Mouse (Mus musculus) C2C12 (cell line): ENCODE measurements at regions not wholly inside any gene's neighbourhood (a gene's known extent, or its start where the extent isn't known, plus 50 kb on each side); places are given as distances from the start of the nearest gene placed in this dataset.

Experiments used
- H3K27me3 ChIP-seq: one replicate; pipeline ENCODE4 v1.6.1; 2011; ENCODE audit not compliant: control insufficient read depth, insufficient read depth, insufficient read length
- H3K36me3 ChIP-seq: one replicate; pipeline ENCODE4 v1.6.1; 2011; ENCODE audit not compliant: control insufficient read depth, insufficient read depth
- H3K4me3 ChIP-seq: one replicate; pipeline ENCODE4 v1.5.1; 2011; ENCODE audit warnings: mild to moderate bottlenecking, control low read depth; ENCODE audit not compliant: poor library complexity, insufficient read depth, severe bottlenecking
- H3K79me2 ChIP-seq: one replicate; pipeline ENCODE4 v1.6.1; 2011; ENCODE audit not compliant: control insufficient read depth, insufficient read depth
- H3K79me3 ChIP-seq: one replicate; pipeline ENCODE4 v1.6.1; 2011; ENCODE audit warnings: low read depth, control low read depth
- H3ac ChIP-seq: one replicate; pipeline ENCODE3; 2011; ENCODE audit warnings: low read depth; ENCODE audit not compliant: control insufficient read depth, insufficient read length
- CEBPB ChIP-seq: IDR thresholded peaks from one replicate; pipeline ENCODE4 v1.6.1; 2011; ENCODE audit warnings: low read depth, mild to moderate bottlenecking, control low read depth, moderate library complexity
- CTCF ChIP-seq: IDR thresholded peaks from one replicate; pipeline ENCODE4 v1.5.1; 2011; ENCODE audit not compliant: control insufficient read depth, insufficient read depth, insufficient read length
- FOSL1 ChIP-seq: IDR thresholded peaks from one replicate; pipeline ENCODE4 v1.8.0; 2011; ENCODE audit warnings: mild to moderate bottlenecking, low read length; ENCODE audit not compliant: poor library complexity, insufficient read depth, severe bottlenecking
- MAX ChIP-seq: IDR thresholded peaks from one replicate; pipeline ENCODE4 v1.6.1; 2011; ENCODE audit warnings: mild to moderate bottlenecking, control low read depth
- MYOD1 ChIP-seq: IDR thresholded peaks from one replicate; pipeline ENCODE4 v1.6.1; 2011; ENCODE audit warnings: low read depth; ENCODE audit not compliant: control insufficient read depth, insufficient read length
- MYOG ChIP-seq: IDR thresholded peaks from one replicate; pipeline ENCODE4 v1.6.1; 2011; ENCODE audit not compliant: control insufficient read depth, insufficient read length; ENCODE audit errors: extremely low read depth
- USF1 ChIP-seq: IDR thresholded peaks from one replicate; pipeline ENCODE4 v1.6.1; 2011; ENCODE audit warnings: low read depth, mild to moderate bottlenecking, control low read depth, moderate library complexity

DNA sequence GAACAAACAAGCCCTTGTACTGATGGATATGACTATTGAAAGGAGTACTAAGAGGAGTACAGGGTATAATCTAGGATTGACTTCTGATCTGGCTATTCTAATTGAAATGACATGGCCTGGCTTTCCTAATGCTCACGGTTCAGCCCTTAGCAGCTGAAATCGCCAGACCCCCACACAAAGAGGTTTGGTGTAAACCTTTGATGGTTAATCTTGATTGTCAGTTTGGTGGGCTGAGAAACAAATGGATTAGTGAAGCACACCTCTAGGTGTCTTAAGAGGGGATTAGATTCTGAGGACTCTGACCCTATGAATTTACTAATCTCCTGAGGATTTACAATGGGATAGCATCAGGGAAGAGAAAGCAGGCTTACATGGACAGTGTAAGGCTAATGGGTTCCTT is 623.4 kb upstream of the Adamts9 start:
- no peaks in the 10 kb centered on the region for H3K79me2 ChIP-seq
- no peaks in the 10 kb centered on the region for H3K36me3 ChIP-seq
- no peak for TF ChIP-seq MYOG
- no peak for TF ChIP-seq MYOD1
- TF ChIP-seq CTCF, result no peak
- no peak for TF ChIP-seq FOSL1
- TF ChIP-seq MAX, result no peak
- TF ChIP-seq CEBPB, result no peak
- no peak for TF ChIP-seq USF1
- no peaks in the 10 kb centered on the region for H3K27me3 ChIP-seq
- no peak overlapping the region for H3ac ChIP-seq
- no peaks in the 10 kb centered on the region for H3K79me3 ChIP-seq
- no peak overlapping the region for H3K4me3 ChIP-seq

DNA sequence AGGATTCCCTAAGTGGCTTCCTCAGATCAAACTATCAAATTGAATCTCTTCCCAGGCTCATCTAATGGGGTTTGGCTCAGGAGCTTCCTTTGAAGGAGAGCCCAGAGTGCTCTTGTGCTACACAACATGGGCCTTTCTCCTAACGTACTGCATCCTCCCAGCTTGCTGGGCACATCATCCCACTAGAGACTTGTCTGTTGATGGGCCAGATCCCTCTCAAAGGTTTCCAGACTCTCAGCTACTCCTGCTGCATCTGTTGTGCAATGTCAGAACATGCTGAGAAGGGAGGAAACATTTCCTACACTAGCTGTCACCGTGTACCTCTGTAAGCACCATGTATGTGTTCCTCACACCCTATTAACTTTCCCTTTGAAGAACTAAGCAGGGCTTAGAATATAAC is 605.0 kb upstream of the Adamts9 start:
- no peak for TF ChIP-seq MAX
- no peak for TF ChIP-seq MYOG
- TF ChIP-seq CTCF, result no peak
- TF ChIP-seq MYOD1, result no peak
- TF ChIP-seq FOSL1, result no peak
- TF ChIP-seq CEBPB, result no peak
- no peak for TF ChIP-seq USF1
- no peak overlapping the region for H3K4me3 ChIP-seq
- H3K79me2 ChIP-seq, result no peaks in the 10 kb centered on the region
- H3K27me3 ChIP-seq, result no peaks in the 10 kb centered on the region
- no peaks in the 10 kb centered on the region for H3K79me3 ChIP-seq
- H3ac ChIP-seq, result no peak overlapping the region
- no peaks in the 10 kb centered on the region for H3K36me3 ChIP-seq

GRCm38 (mm10) chr6:93544246-93544645 is 601.0 kb upstream of the Adamts9 start:
- Histone ChIP-seq H3K36me3 (no peaks in the 10 kb centered on the region), H3K27me3 (no peaks in the 10 kb centered on the region), H3K79me3 (no peaks in the 10 kb centered on the region), H3K79me2 (no peaks in the 10 kb centered on the region), H3K4me3 (no peak overlapping the region), H3ac (no peak overlapping the region)
- TF ChIP-seq CEBPB (no peak), CTCF (no peak), MYOG (no peak), FOSL1 (no peak), USF1 (no peak), MYOD1 (no peak), MAX (no peak)

DNA sequence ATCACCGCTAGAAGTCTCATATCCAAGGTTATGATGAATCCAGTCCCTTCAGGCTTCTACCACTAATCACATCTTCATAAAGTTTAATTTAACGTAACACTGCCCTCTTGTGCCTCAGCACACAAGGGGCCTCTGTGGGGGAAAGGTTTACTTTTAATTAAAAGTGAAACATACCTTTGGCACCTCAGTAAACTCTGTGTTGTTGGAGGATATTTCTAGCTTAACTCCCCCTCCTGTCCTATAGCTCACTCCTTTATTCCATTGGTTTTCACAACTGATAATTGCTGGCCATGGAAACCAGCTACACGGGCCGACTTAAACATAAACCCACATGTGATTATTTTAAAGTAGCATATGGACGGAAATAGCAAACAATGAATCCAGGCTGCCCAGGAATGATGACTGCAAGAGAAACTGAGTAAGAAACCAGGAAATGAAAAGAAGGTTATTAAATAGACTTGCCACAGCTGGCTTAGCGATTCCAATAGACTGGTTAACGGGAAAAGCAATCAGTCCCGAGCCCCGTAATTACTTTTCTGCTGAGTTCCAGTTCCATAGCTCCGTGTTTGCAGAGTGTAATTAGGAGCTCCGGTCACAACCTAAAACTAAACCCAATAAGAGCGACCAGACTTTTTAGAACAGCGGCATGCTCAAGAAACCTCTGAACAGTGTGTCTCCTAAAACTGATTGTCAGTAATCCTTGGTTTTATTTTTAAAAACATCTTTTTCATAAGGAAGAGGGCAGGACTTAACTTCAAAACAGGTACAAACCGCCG is 600.2 kb upstream of the Adamts9 start:
- Histone ChIP-seq H3ac (no peak overlapping the region), H3K36me3 (no peaks in the 10 kb centered on the region), H3K4me3 (no peak overlapping the region), H3K27me3 (no peaks in the 10 kb centered on the region), H3K79me2 (no peaks in the 10 kb centered on the region), H3K79me3 (no peaks in the 10 kb centered on the region)
- no peak for TF ChIP-seq MAX

- Histone ChIP-seq H3K4me3 (no peak overlapping the region), H3K79me3 (no peaks in the 10 kb centered on the region), H3K27me3 (no peaks in the 10 kb centered on the region), H3K79me2 (no peaks in the 10 kb centered on the region), H3K36me3 (no peaks in the 10 kb centered on the region), H3ac (no peak overlapping the region)
- TF ChIP-seq CEBPB, result no peak
Observed at GRCm38 (mm10) chr6:93539583-93539982, 596.3 kb upstream of the Adamts9 start.

GRCm38 (mm10) chr6:93539171-93539570 is 595.9 kb upstream of the Adamts9 start:
- H3K79me3 ChIP-seq, result no peaks in the 10 kb centered on the region
- no peaks in the 10 kb centered on the region for H3K36me3 ChIP-seq
- no peak overlapping the region for H3K4me3 ChIP-seq
- no peak for TF ChIP-seq MAX
- no peak for TF ChIP-seq MYOG
- no peak overlapping the region for H3ac ChIP-seq
- no peaks in the 10 kb centered on the region for H3K79me2 ChIP-seq
- H3K27me3 ChIP-seq, result no peaks in the 10 kb centered on the region

GRCm38 (mm10) chr6:93537971-93538370 is 594.7 kb upstream of the Adamts9 start:
- Histone ChIP-seq H3K36me3 (no peaks in the 10 kb centered on the region), H3K79me3 (no peaks in the 10 kb centered on the region), H3K79me2 (no peaks in the 10 kb centered on the region), H3K4me3 (no peak overlapping the region), H3K27me3 (no peaks in the 10 kb centered on the region), H3ac (no peak overlapping the region)
- no peak for TF ChIP-seq USF1
- no peak for TF ChIP-seq MYOG
- no peak for TF ChIP-seq MYOD1
- no peak for TF ChIP-seq CTCF
- no peak for TF ChIP-seq CEBPB
- no peak for TF ChIP-seq FOSL1
- TF ChIP-seq MAX, result no peak
